In the genomic region with DNA sequence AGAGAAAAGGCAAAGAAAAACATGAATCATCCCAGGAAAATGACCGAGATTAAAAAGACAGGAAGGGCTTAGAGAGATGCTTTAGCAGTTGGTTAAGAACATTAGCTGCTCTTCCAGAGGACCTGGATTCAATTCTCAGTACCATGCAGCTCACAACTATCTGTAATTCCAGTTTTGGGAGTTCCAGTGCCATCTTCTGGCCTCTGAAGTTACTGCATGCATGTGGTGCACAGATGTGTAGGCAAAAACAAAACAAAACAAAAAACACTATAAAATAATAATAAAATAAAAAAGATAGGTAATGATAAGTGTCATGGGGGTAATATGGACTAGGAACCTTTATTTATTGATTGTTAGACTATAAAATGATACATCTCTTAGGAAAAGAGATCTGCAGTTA, we compare ENCODE assay signal across 10 mouse cellular contexts. TPM values are rescaled to one million over a fixed set of nuclear protein-coding genes. Genes with fewer than 3 reads are reported as not detected.
DNase-seq lines count a peak whose midpoint lies in the region; ATAC-seq and TF ChIP-seq lines count a peak whose summit lies in the region.
"Had no signal": no experiment of that assay in that cellular context is flagged by ENCODE, and none has a peak within 500 bp of the region (broad histone marks: within the 10 kb centered on the region; RNA-seq: fewer than 3 reads in every experiment).

No protein-coding gene starts in this region.

- WGBS in liver, adult 2 months: 89% methylated on average over 1 of the region's 1 CpGs
- WGBS in liver, embryonic 12.5 days (ENCODE audit: insufficient replicate concordance): 44% methylated on average over 1 of the region's 1 CpGs
- 56% methylated on average over 1 of the region's 1 CpGs for WGBS in heart, embryonic 10.5 days

- H3K79me2 ChIP-seq in liver, adult 2 months (ENCODE audit: control insufficient read depth, insufficient read depth, low read length): no peaks in the 10 kb centered on the region

- H3K36me3 ChIP-seq in liver, adult 2 months (ENCODE audit: control insufficient read depth, insufficient read depth, low read length): no peaks in the 10 kb centered on the region
- H3K36me3 ChIP-seq in liver, embryonic 12.5 days: no peaks in the 10 kb centered on the region
- no peaks in the 10 kb centered on the region for H3K36me3 ChIP-seq in heart, embryonic 10.5 days
- H3K36me3 ChIP-seq: midbrain, embryonic 13.5 days had no signal

- no peak for TF ChIP-seq POLR2A in liver, adult 2 months (IDR thresholded peaks at IDR 0.05; ENCODE audit: extremely low read depth, insufficient read depth, low read length)

- DNase-seq in adrenal gland, postnatal 36 days: peak; percentile 20 to 22
- no peak for DNase-seq in adrenal gland, adult 2 months
- DNase-seq in liver, adult 2 months (ENCODE audit: extremely low read depth, low read depth, low spot score): no peak
- DNase-seq in c-Kit-positive CD71-positive TER-119-negative erythroid progenitor cells, embryonic 14.5 days (ENCODE audit: low read depth): peak; percentile 31
- no peak for DNase-seq in heart, embryonic 10.5 days (ENCODE audit: low spot score)
- DNase-seq: layer of hippocampus, adult 9-11 months had no signal

- no peaks in the 10 kb centered on the region for H3K27me3 ChIP-seq in liver, adult 2 months (ENCODE audit: control insufficient read depth, insufficient read depth, low read length)
- no peaks in the 10 kb centered on the region for H3K27me3 ChIP-seq in liver, embryonic 12.5 days (replicated peaks)
- no peaks in the 10 kb centered on the region for H3K27me3 ChIP-seq in heart, embryonic 10.5 days (ENCODE audit: insufficient read depth, poor library complexity, severe bottlenecking)
- H3K27me3 ChIP-seq: midbrain, embryonic 13.5 days had no signal

- no peak overlapping the region for H3K27ac ChIP-seq in liver, adult 2 months (replicated peaks; ENCODE audit: insufficient read depth, low read depth, low read length)
- no peak overlapping the region for H3K27ac ChIP-seq in liver, embryonic 12.5 days
- H3K27ac ChIP-seq in heart, embryonic 10.5 days: no peak overlapping the region
- H3K27ac ChIP-seq: midbrain, embryonic 13.5 days had no signal

- H3K4me3 ChIP-seq in liver, adult 2 months (ENCODE audit: insufficient read depth, low read depth, low read length): no peak overlapping the region
- H3K4me3 ChIP-seq in liver, embryonic 12.5 days: no peak overlapping the region
- H3K4me3 ChIP-seq in heart, embryonic 10.5 days: no peak overlapping the region
- H3K4me3 ChIP-seq: midbrain, embryonic 13.5 days had no signal

- H3K4me2 ChIP-seq in liver, embryonic 12.5 days: no peak overlapping the region
- H3K4me2 ChIP-seq: midbrain, embryonic 13.5 days had no signal

- peak; percentile 68 for TF ChIP-seq CTCF in liver, adult 2 months (IDR thresholded peaks at IDR 0.05; ENCODE audit: low read depth, low read length)

- no peaks in the 10 kb centered on the region for H3K4me1 ChIP-seq in liver, adult 2 months (ENCODE audit: control insufficient read depth, insufficient read depth, low read length)
- no peaks in the 10 kb centered on the region for H3K4me1 ChIP-seq in liver, embryonic 12.5 days
- no peaks in the 10 kb centered on the region for H3K4me1 ChIP-seq in heart, embryonic 10.5 days
- H3K4me1 ChIP-seq: midbrain, embryonic 13.5 days had no signal

- no peaks in the 10 kb centered on the region for H3K9me3 ChIP-seq in liver, embryonic 12.5 days (replicated peaks)
- no peaks in the 10 kb centered on the region for H3K9me3 ChIP-seq in heart, embryonic 10.5 days
- H3K9me3 ChIP-seq: midbrain, embryonic 13.5 days had no signal

- no peak for ATAC-seq in liver, embryonic 12.5 days
- peak; percentile 75 for ATAC-seq in neutrophil, adult 5-6 weeks (ENCODE audit: extremely low read depth, insufficient number of reproducible peaks, low FRiP score, poor library complexity, severe bottlenecking)
- ATAC-seq in cerebellum, adult (ENCODE audit: insufficient number of reproducible peaks, low FRiP score, low TSS enrichment): no peak
- ATAC-seq: midbrain, embryonic 13.5 days had no signal

- H3K9ac ChIP-seq in liver, adult 2 months (ENCODE audit: low read depth, low read length): no peak overlapping the region
- no peak overlapping the region for H3K9ac ChIP-seq in liver, embryonic 12.5 days
- H3K9ac ChIP-seq: midbrain, embryonic 13.5 days had no signal

RNA-seq across cellular contexts. Expression of gene Parp9, which starts 24.7 kb away (rescaled TPM):
- total RNA-seq in adrenal gland, postnatal 36 days (2021): 10 to 100 TPM; 15.0 to 16.2 TPM
- 10 to 100 TPM; 10.7 to 15.4 TPM for total RNA-seq in adrenal gland, adult 2 months (2021)
- 1.8 and 2.1 TPM in 2 replicates for polyA plus RNA-seq in adrenal gland, adult 2 months (2012; rRNA removed)
- total RNA-seq in liver, adult 2 months (2014; rRNA removed): 36.0 and 63.5 TPM in 2 replicates
- polyA plus RNA-seq in liver, adult 2 months (2012; rRNA removed): 11.9 and 13.7 TPM in 2 replicates
- polyA plus RNA-seq in liver, embryonic 12.5 days (2016; fragmentation: Nextera tagmentation; extraction: Ambion mirVana): 5.7 and 5.8 TPM in 2 replicates
- total RNA-seq in neutrophil, adult 5-6 weeks (2017): 99.3 and 100 TPM in 2 replicates
- 1.9 and 4.2 TPM in 2 replicates for polyA plus RNA-seq in heart, embryonic 10.5 days (2016; fragmentation: Nextera tagmentation; extraction: Ambion mirVana)

RNA-seq across cellular contexts. Expression of gene Dtx3l, which starts 25.4 kb away (rescaled TPM):
- total RNA-seq in adrenal gland, postnatal 36 days (2021): 10 to 100 TPM in 1 of 2 experiments, 1 to 10 TPM in 1; 9.1 to 10.9 TPM
- 10 to 100 TPM in 1 of 2 experiments, 1 to 10 TPM in 1; 7.0 to 10.2 TPM for total RNA-seq in adrenal gland, adult 2 months (2021)
- 2.8 and 3.0 TPM in 2 replicates for polyA plus RNA-seq in adrenal gland, adult 2 months (2012; rRNA removed)
- 26.0 and 31.6 TPM in 2 replicates for total RNA-seq in liver, adult 2 months (2014; rRNA removed)
- 11.2 and 12.2 TPM in 2 replicates for polyA plus RNA-seq in liver, adult 2 months (2012; rRNA removed)
- 3.4 and 3.5 TPM in 2 replicates for polyA plus RNA-seq in liver, embryonic 12.5 days (2016; fragmentation: Nextera tagmentation; extraction: Ambion mirVana)
- total RNA-seq in neutrophil, adult 5-6 weeks (2017): 45.9 and 56.1 TPM in 2 replicates
- polyA plus RNA-seq in heart, embryonic 10.5 days (2016; fragmentation: Nextera tagmentation; extraction: Ambion mirVana): 2.0 and 2.9 TPM in 2 replicates

RNA-seq across cellular contexts. Expression of gene Parp14, which starts 42.2 kb away (rescaled TPM):
- 10 to 100 TPM; 14.8 to 15.7 TPM for total RNA-seq in adrenal gland, postnatal 36 days (2021)
- 10 to 100 TPM; 10.4 to 10.5 TPM for total RNA-seq in adrenal gland, adult 2 months (2021)
- 1.9 and 2.3 TPM in 2 replicates for polyA plus RNA-seq in adrenal gland, adult 2 months (2012; rRNA removed)
- total RNA-seq in liver, adult 2 months (2014; rRNA removed): 19.5 and 24.5 TPM in 2 replicates
- polyA plus RNA-seq in liver, adult 2 months (2012; rRNA removed): 3.3 and 4.5 TPM in 2 replicates
- polyA plus RNA-seq in liver, embryonic 12.5 days (2016; fragmentation: Nextera tagmentation; extraction: Ambion mirVana): 0.81 and 1.2 TPM in 2 replicates
- 87.9 and 94.6 TPM in 2 replicates for total RNA-seq in neutrophil, adult 5-6 weeks (2017)
- polyA plus RNA-seq in heart, embryonic 10.5 days (2016; fragmentation: Nextera tagmentation; extraction: Ambion mirVana): 0.15 and 0.22 TPM in 2 replicates

Comparison
In these comparisons a context has a peak if more than half of its experiments do, and no peak if none do; other contexts are left out.
1. DNase-seq: peak in adrenal gland, postnatal 36 days (2 of 2) and c-Kit-positive CD71-positive TER-119-negative erythroid progenitor cells, embryonic 14.5 days (single experiment); none in adrenal gland, adult 2 months (single experiment), liver, adult 2 months (single experiment) and heart, embryonic 10.5 days (single experiment).